Mouse (Mus musculus): ENCODE data around the gene Abhd6. TPM values are rescaled to one million over a fixed set of nuclear protein-coding genes. Genes with fewer than 3 reads are reported as not detected.

The Abhd6 gene
- total and polyA plus RNA-seq, 3 experiments = not detected

GRCm38 (mm10) chr14:8020011-8020410 is 17.3 kb downstream of the Abhd6 start:
- H3K36me3 ChIP-seq (replicated peaks) = no peaks in the 10 kb centered on the region

GRCm38 (mm10) chr14:8020546-8020945 is 17.8 kb downstream of the Abhd6 start:
- DNase-seq (ENCODE audit: low spot score) (no peak), ATAC-seq (ENCODE audit: extremely low read depth, insufficient number of reproducible peaks, low FRiP score, poor library complexity, severe bottlenecking) (no peak)
- H3K4me1 ChIP-seq (ENCODE audit: insufficient read depth, low read depth, low read length) = no peaks in the 10 kb centered on the region
- TF ChIP-seq TAL1 (conservative IDR thresholded peaks at IDR 0.05; ENCODE audit: low read depth, low read length) (no peak), POLR2AphosphoS5 (IDR thresholded peaks at IDR 0.05; ENCODE audit: insufficient replicate concordance, low read depth, low read length) (no peak), GATA1 (IDR thresholded peaks at IDR 0.05; ENCODE audit: borderline replicate concordance, low read length) (no peak), GATA2 (IDR thresholded peaks at IDR 0.05; ENCODE audit: borderline replicate concordance, low read depth, low read length) (no peak), CTCF (IDR thresholded peaks at IDR 0.05; ENCODE audit: low read depth, low read length) (no peak)
- no peaks in the 10 kb centered on the region for H3K36me3 ChIP-seq (replicated peaks)
- H3K27me3 ChIP-seq (ENCODE audit: insufficient read depth, low read length) = peaks cover 8% of the 10 kb centered on the region; the same call in 1 of the 2 replicates
- no peaks in the 10 kb centered on the region for H3K9me3 ChIP-seq (replicated peaks)
- no peak overlapping the region for H3K4me3 ChIP-seq (ENCODE audit: low read depth, low read length)

More at GRCm38 (mm10) chr14:8020011-8020410, 17.3 kb downstream of the Abhd6 start:
- DNase-seq (ENCODE audit: low spot score) = no peak
- ATAC-seq (ENCODE audit: extremely low read depth, insufficient number of reproducible peaks, low FRiP score, poor library complexity, severe bottlenecking) = no peak
- no peak overlapping the region for H3K4me3 ChIP-seq (ENCODE audit: low read depth, low read length)
- H3K9me3 ChIP-seq (replicated peaks) = no peaks in the 10 kb centered on the region
- TF ChIP-seq TAL1 (conservative IDR thresholded peaks at IDR 0.05; ENCODE audit: low read depth, low read length) (no peak), CTCF (IDR thresholded peaks at IDR 0.05; ENCODE audit: low read depth, low read length) (no peak), POLR2AphosphoS5 (IDR thresholded peaks at IDR 0.05; ENCODE audit: insufficient replicate concordance, low read depth, low read length) (no peak), GATA1 (IDR thresholded peaks at IDR 0.05; ENCODE audit: borderline replicate concordance, low read length) (no peak), GATA2 (IDR thresholded peaks at IDR 0.05; ENCODE audit: borderline replicate concordance, low read depth, low read length) (no peak)
- H3K4me1 ChIP-seq (ENCODE audit: insufficient read depth, low read depth, low read length) = no peaks in the 10 kb centered on the region
- H3K27me3 ChIP-seq (ENCODE audit: insufficient read depth, low read length) = peaks cover 8% of the 10 kb centered on the region; the same call in 1 of the 2 replicates

- Histone ChIP-seq H3K36me3 (replicated peaks) (no peaks in the 10 kb centered on the region), H3K27me3 (ENCODE audit: insufficient read depth, low read length) (peaks cover 8% of the 10 kb centered on the region; the same call in 1 of the 2 replicates), H3K4me1 (ENCODE audit: insufficient read depth, low read depth, low read length) (no peaks in the 10 kb centered on the region), H3K9me3 (replicated peaks) (no peaks in the 10 kb centered on the region), H3K4me3 (ENCODE audit: low read depth, low read length) (no peak overlapping the region)
- no peak for DNase-seq (ENCODE audit: low spot score)
- no peak for TF ChIP-seq TAL1 (conservative IDR thresholded peaks at IDR 0.05; ENCODE audit: low read depth, low read length)
- TF ChIP-seq GATA1 (IDR thresholded peaks at IDR 0.05; ENCODE audit: borderline replicate concordance, low read length) = no peak
- no peak for TF ChIP-seq CTCF (IDR thresholded peaks at IDR 0.05; ENCODE audit: low read depth, low read length)
- no peak for TF ChIP-seq POLR2AphosphoS5 (IDR thresholded peaks at IDR 0.05; ENCODE audit: insufficient replicate concordance, low read depth, low read length)
- no peak for ATAC-seq (ENCODE audit: extremely low read depth, insufficient number of reproducible peaks, low FRiP score, poor library complexity, severe bottlenecking)
Measured at GRCm38 (mm10) chr14:8024469-8024868, 21.8 kb downstream of the Abhd6 start.

GRCm38 (mm10) chr14:8024936-8025335 is 22.2 kb downstream of the Abhd6 start:
- no peaks in the 10 kb centered on the region for H3K36me3 ChIP-seq (replicated peaks)
- peaks cover 8% of the 10 kb centered on the region; the same call in 1 of the 2 replicates for H3K27me3 ChIP-seq (ENCODE audit: insufficient read depth, low read length)
- H3K4me3 ChIP-seq (ENCODE audit: low read depth, low read length) = no peak overlapping the region
- ATAC-seq (ENCODE audit: extremely low read depth, insufficient number of reproducible peaks, low FRiP score, poor library complexity, severe bottlenecking) (no peak), DNase-seq (ENCODE audit: low spot score) (no peak)
- H3K9me3 ChIP-seq (replicated peaks) = no peaks in the 10 kb centered on the region
- H3K4me1 ChIP-seq (ENCODE audit: insufficient read depth, low read depth, low read length) = no peaks in the 10 kb centered on the region
- TF ChIP-seq POLR2AphosphoS5 (IDR thresholded peaks at IDR 0.05; ENCODE audit: insufficient replicate concordance, low read depth, low read length) = no peak
- TF ChIP-seq GATA1 (IDR thresholded peaks at IDR 0.05; ENCODE audit: borderline replicate concordance, low read length) = no peak
- TF ChIP-seq TAL1 (conservative IDR thresholded peaks at IDR 0.05; ENCODE audit: low read depth, low read length) = no peak
- no peak for TF ChIP-seq GATA2 (IDR thresholded peaks at IDR 0.05; ENCODE audit: borderline replicate concordance, low read depth, low read length)
- no peak for TF ChIP-seq CTCF (IDR thresholded peaks at IDR 0.05; ENCODE audit: low read depth, low read length)

GRCm38 (mm10) chr14:8026769-8027531 is 24.2 kb downstream of the Abhd6 start:
- no peaks in the 10 kb centered on the region for H3K4me1 ChIP-seq (ENCODE audit: insufficient read depth, low read depth, low read length)
- no peak overlapping the region for H3K4me3 ChIP-seq (ENCODE audit: low read depth, low read length)
- no peaks in the 10 kb centered on the region for H3K36me3 ChIP-seq (replicated peaks)
- no peak for DNase-seq (ENCODE audit: low spot score)
- ATAC-seq (ENCODE audit: extremely low read depth, insufficient number of reproducible peaks, low FRiP score, poor library complexity, severe bottlenecking) = no peak
- 0 out of 2 replicates have a peak, but pooled peaks cover 4% of the 10 kb centered on the region for H3K27me3 ChIP-seq (ENCODE audit: insufficient read depth, low read length)
- H3K9me3 ChIP-seq (replicated peaks) = no peaks in the 10 kb centered on the region
- TF ChIP-seq POLR2AphosphoS5 (IDR thresholded peaks at IDR 0.05; ENCODE audit: insufficient replicate concordance, low read depth, low read length) = no peak
- no peak for TF ChIP-seq CTCF (IDR thresholded peaks at IDR 0.05; ENCODE audit: low read depth, low read length)
- no peak for TF ChIP-seq TAL1 (conservative IDR thresholded peaks at IDR 0.05; ENCODE audit: low read depth, low read length)
- TF ChIP-seq GATA2 (IDR thresholded peaks at IDR 0.05; ENCODE audit: borderline replicate concordance, low read depth, low read length) = no peak
- TF ChIP-seq GATA1 (IDR thresholded peaks at IDR 0.05; ENCODE audit: borderline replicate concordance, low read length) = no peak

- DNase-seq (ENCODE audit: low spot score) (no peak), ATAC-seq (ENCODE audit: extremely low read depth, insufficient number of reproducible peaks, low FRiP score, poor library complexity, severe bottlenecking) (no peak)
- TF ChIP-seq CTCF (IDR thresholded peaks at IDR 0.05; ENCODE audit: low read depth, low read length) (no peak), TAL1 (conservative IDR thresholded peaks at IDR 0.05; ENCODE audit: low read depth, low read length) (no peak), POLR2AphosphoS5 (IDR thresholded peaks at IDR 0.05; ENCODE audit: insufficient replicate concordance, low read depth, low read length) (no peak), GATA1 (IDR thresholded peaks at IDR 0.05; ENCODE audit: borderline replicate concordance, low read length) (no peak), GATA2 (IDR thresholded peaks at IDR 0.05; ENCODE audit: borderline replicate concordance, low read depth, low read length) (no peak)
- Histone ChIP-seq H3K4me1 (ENCODE audit: insufficient read depth, low read depth, low read length) (no peaks in the 10 kb centered on the region), H3K4me3 (ENCODE audit: low read depth, low read length) (no peak overlapping the region), H3K27me3 (ENCODE audit: insufficient read depth, low read length) (0 out of 2 replicates have a peak, but pooled peaks cover 4% of the 10 kb centered on the region), H3K36me3 (replicated peaks) (no peaks in the 10 kb centered on the region), H3K9me3 (replicated peaks) (no peaks in the 10 kb centered on the region)
Measured at GRCm38 (mm10) chr14:8028086-8028485, 25.4 kb downstream of the Abhd6 start.
